Comparison of ENCODE assay signal across 8 mouse cellular contexts in the genomic region with DNA sequence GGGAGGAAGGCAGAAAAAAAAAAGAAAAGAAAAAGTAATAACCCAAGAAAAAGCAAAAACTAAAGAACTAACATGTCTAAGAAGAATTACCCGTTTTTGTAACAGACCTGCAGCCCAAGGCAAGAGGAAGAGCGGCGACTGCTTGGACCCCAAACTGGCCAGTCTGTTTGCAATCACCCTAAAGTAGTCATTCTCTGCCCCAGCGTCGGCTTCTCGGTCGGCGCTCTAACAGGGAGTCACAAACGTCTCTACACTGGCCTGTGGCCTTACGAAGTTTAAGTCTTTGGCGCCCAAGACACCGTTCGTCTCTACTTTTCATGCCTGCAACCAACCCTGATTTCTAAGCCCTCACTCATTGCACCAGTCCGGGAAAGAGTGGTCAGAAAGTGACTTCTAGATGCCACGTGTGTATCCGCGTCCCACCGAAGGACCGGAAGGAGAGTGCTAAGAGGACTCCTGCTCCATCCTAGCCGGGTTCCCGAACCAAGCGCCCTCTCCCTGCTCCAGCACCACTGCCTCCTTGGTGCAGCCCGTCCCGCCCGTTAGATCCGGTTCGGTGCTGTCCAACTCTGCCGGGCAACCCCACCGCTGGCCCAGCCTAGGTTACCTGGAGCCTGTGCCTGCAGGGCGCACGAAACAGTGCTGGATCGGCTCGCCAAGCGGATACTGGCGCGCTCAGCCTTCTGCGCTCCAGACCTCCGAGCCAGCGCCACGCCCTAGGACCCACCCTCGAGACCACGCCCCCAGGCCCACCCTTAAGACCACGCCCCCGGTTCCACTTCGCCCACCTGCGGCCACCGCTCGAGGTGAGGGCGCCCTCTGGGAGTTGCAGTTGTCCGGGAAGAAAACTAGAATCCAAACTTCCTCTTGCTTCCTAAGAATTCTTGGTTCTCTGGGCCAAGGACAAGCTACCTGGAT. TPM values are rescaled to one million over a fixed set of nuclear protein-coding genes. Genes with fewer than 3 reads are reported as not detected.
DNase-seq lines count a peak whose midpoint lies in the region; ATAC-seq and TF ChIP-seq lines count a peak whose summit lies in the region.

No protein-coding gene starts in this region.

- peak overlapping the region; percentile 60 for H3K4me3 ChIP-seq in kidney, adult 2 months (ENCODE audit: insufficient read depth, low read depth, low read length)
- H3K4me3 ChIP-seq in lung, embryonic 15.5 days: peak overlapping the region; percentile 48
- H3K4me3 ChIP-seq in neural tube, embryonic 15.5 days (replicated peaks): peak overlapping the region; percentile 39

- ATAC-seq in lung, embryonic 15.5 days (ENCODE audit: borderline replicate concordance, extremely low read depth, low FRiP score, low TSS enrichment): peak; percentile 88
- no peak for ATAC-seq in neural tube, embryonic 15.5 days (ENCODE audit: low FRiP score)

- H3K9me3 ChIP-seq in lung, embryonic 15.5 days: no peaks in the 10 kb centered on the region
- no peaks in the 10 kb centered on the region for H3K9me3 ChIP-seq in neural tube, embryonic 15.5 days (replicated peaks)

- no peak for TF ChIP-seq POLR2A in kidney, adult 2 months (IDR thresholded peaks at IDR 0.05; ENCODE audit: low read depth, low read length)

- H3K36me3 ChIP-seq in kidney, adult 2 months (ENCODE audit: control insufficient read depth, insufficient read depth, low read length): peaks cover 2% of the 10 kb centered on the region; the same call in 1 of the 2 replicates
- no peaks in the 10 kb centered on the region for H3K36me3 ChIP-seq in lung, embryonic 15.5 days
- H3K36me3 ChIP-seq in neural tube, embryonic 15.5 days: no peaks in the 10 kb centered on the region

- H3K27me3 ChIP-seq in kidney, adult 2 months (replicated peaks; ENCODE audit: control insufficient read depth, insufficient read depth, low read length): no peaks in the 10 kb centered on the region
- no peaks in the 10 kb centered on the region for H3K27me3 ChIP-seq in lung, embryonic 15.5 days
- peaks cover 30% of the 10 kb centered on the region for H3K27me3 ChIP-seq in neural tube, embryonic 15.5 days (replicated peaks)

- peak overlapping the region; percentile 19; the same call in 1 of the 2 replicates for H3K27ac ChIP-seq in kidney, adult 2 months (ENCODE audit: insufficient read depth, low read depth, low read length)
- no peak overlapping the region for H3K27ac ChIP-seq in lung, embryonic 15.5 days
- no peak overlapping the region for H3K27ac ChIP-seq in neural tube, embryonic 15.5 days (replicated peaks)

- H3K4me2 ChIP-seq in lung, embryonic 15.5 days: peak overlapping the region; percentile 90
- peak overlapping the region; percentile 76 for H3K4me2 ChIP-seq in neural tube, embryonic 15.5 days

- DNase-seq in right cerebral cortex, adult 18-20 months: peak; percentile 5
- no peak for DNase-seq in right cerebral cortex, adult 2 months (ENCODE audit: low spot score in 2 of 2)
- peak; percentile 40 for DNase-seq in embryo, embryonic 11.5 days (ENCODE audit: low read depth, low spot score)
- peak; percentile 64 to 68 for DNase-seq in heart, adult 9 months (ENCODE audit: low spot score in 2 of 2)
- peak; percentile 85 for DNase-seq in kidney, adult 2 months
- DNase-seq in thymus, postnatal 36 days: peak; percentile 77 to 79

- TF ChIP-seq CTCF in kidney, adult 2 months (conservative IDR thresholded peaks at IDR 0.05; ENCODE audit: insufficient read depth, insufficient read length, low read depth, low read length): peak; percentile 30; the same call in 1 of the 2 replicates

- WGBS in kidney, adult 2 months: 9% methylated on average over 50 of the region's 50 CpGs
- WGBS in lung, embryonic 15.5 days: 2% methylated on average over 50 of the region's 50 CpGs
- WGBS in neural tube, embryonic 15.5 days: 1% methylated on average over 50 of the region's 50 CpGs

- H3K4me1 ChIP-seq in kidney, adult 2 months (ENCODE audit: control insufficient read depth, insufficient read depth, low read length): peaks cover 18% of the 10 kb centered on the region; the same call in 1 of the 2 replicates
- H3K4me1 ChIP-seq in lung, embryonic 15.5 days: peaks cover 8% of the 10 kb centered on the region; the same call in 1 of the 2 replicates
- H3K4me1 ChIP-seq in neural tube, embryonic 15.5 days: peaks cover 9% of the 10 kb centered on the region

- peak overlapping the region; percentile 12 for H3K9ac ChIP-seq in lung, embryonic 15.5 days
- H3K9ac ChIP-seq in neural tube, embryonic 15.5 days (replicated peaks): no peak overlapping the region; the same call in 1 of the 2 replicates

RNA-seq across cellular contexts. Expression of a gene that starts 16.4 kb away (rescaled TPM):
- 158 and 176 TPM in 2 replicates for polyA plus RNA-seq in kidney, adult 2 months (2012; rRNA removed)
- 3.8 and 3.9 TPM in 2 replicates for polyA plus RNA-seq in lung, embryonic 15.5 days (2015; fragmentation: Nextera tagmentation; extraction: Ambion mirVana)
- 0.74 and 1.4 TPM in 2 replicates for polyA plus RNA-seq in neural tube, embryonic 15.5 days (2015; fragmentation: Nextera tagmentation; extraction: Ambion mirVana)

RNA-seq across cellular contexts. Expression of a gene that starts 37.6 kb away (rescaled TPM):
- 88.3 and 98.3 TPM in 2 replicates for polyA plus RNA-seq in kidney, adult 2 months (2012; rRNA removed)
- polyA plus RNA-seq in lung, embryonic 15.5 days (2015; fragmentation: Nextera tagmentation; extraction: Ambion mirVana): 74.8 and 75.4 TPM in 2 replicates
- 91.7 and 97.4 TPM in 2 replicates for polyA plus RNA-seq in neural tube, embryonic 15.5 days (2015; fragmentation: Nextera tagmentation; extraction: Ambion mirVana)

Comparison
In these comparisons a context has a peak if more than half of its experiments do, and no peak if none do; other contexts are left out.
1. DNase-seq: peak in right cerebral cortex, adult 18-20 months (single experiment), embryo, embryonic 11.5 days (single experiment), heart, adult 9 months (2 of 2), kidney, adult 2 months (single experiment) and thymus, postnatal 36 days (2 of 2); none in right cerebral cortex, adult 2 months (0 of 2).
2. RNA of a gene that starts 16.4 kb away (polyA plus RNA-seq): 158 to 176 TPM in kidney, adult 2 months; 3.8 to 3.9 TPM in lung, embryonic 15.5 days and 0.74 to 1.4 TPM in neural tube, embryonic 15.5 days; every median in the first group is over 10 times any median in the second.
3. Peak in every context shown above with its lines, with median percentiles within 50 percentile points of each other: H3K4me3 ChIP-seq.